Mouse (Mus musculus) stomach, embryonic 16.5 days (tissue): ENCODE data around the gene Ift43. TPM values are rescaled to one million over a fixed set of nuclear protein-coding genes. Genes with fewer than 3 reads are reported as not detected.

Source experiments
- ATAC-seq: fragments of 200-750 bp; cut with Nextera tagmentation; 2 replicates; pipeline ENCODE4 v1.8.0; 2017; ENCODE audit warnings: moderate number of reproducible peaks, moderate TSS enrichment; ENCODE audit not compliant: insufficient read depth, low FRiP score
- H3K27ac ChIP-seq: fragments of 300-500 bp; sonication (generic); 2 replicates; pipeline ENCODE4 v1.5.1; 2014; ENCODE audit warnings: low read length
- H3K27me3 ChIP-seq: fragments of 300-500 bp; sonication (generic); 2 replicates; pipeline ENCODE4 v1.6.1; 2014; ENCODE audit warnings: low read length, control low read depth, mixed read lengths; ENCODE audit not compliant: control insufficient read depth, insufficient read depth
- H3K36me3 ChIP-seq: fragments of 300-500 bp; sonication (generic); 2 replicates; pipeline ENCODE4 v1.6.1; 2014; ENCODE audit warnings: low read length; ENCODE audit not compliant: control insufficient read depth, insufficient read depth
- H3K4me1 ChIP-seq: fragments of 300-500 bp; sonication (generic); 2 replicates; pipeline ENCODE4 v1.6.1; 2014; ENCODE audit warnings: low read length, control low read depth, mixed read lengths; ENCODE audit not compliant: control insufficient read depth, insufficient read depth
- H3K4me2 ChIP-seq: fragments of 300-500 bp; sonication (generic); 2 replicates; pipeline ENCODE4 v1.6.1; 2014; ENCODE audit warnings: low read depth, low read length, mixed read lengths
- H3K4me3 ChIP-seq: fragments of 300-500 bp; sonication (generic); replicated peaks from 2 replicates; pipeline ENCODE4 v1.5.1; 2014; ENCODE audit warnings: mild to moderate bottlenecking, low read length
- H3K9ac ChIP-seq: fragments of 300-500 bp; sonication (generic); 2 replicates; pipeline ENCODE4 v1.6.1; 2014; ENCODE audit warnings: low read length
- H3K9me3 ChIP-seq: fragments of 300-500 bp; sonication (generic); replicated peaks from 2 replicates; pipeline ENCODE4 v1.6.1; 2016; ENCODE audit warnings: low read length, control low read depth; ENCODE audit not compliant: control insufficient read depth
- WGBS: fragments of 180-500 bp; shearing (Covaris S2); extraction: QIAGEN DNeasy Blood & Tissue Kit; methylation state at CpG from one replicate; pipeline ENCODE4 v1.1.7; 2014; 5-methylcytosine and 5-hydroxymethylcytosine counted together
- polyA plus RNA-seq: library from polyadenylated mRNA; unstranded; fragments of >200 nt; fragmentation: Nextera tagmentation; extraction: Ambion mirVana; gene quantifications from 2 replicates; pipeline ENCODE4 v1.2.1, GENCODE M21; 2015

Gene Ift43
- polyA plus RNA-seq, 1 experiment from 2014 or later: 54.1 TPM

- Histone ChIP-seq H3K27me3 (no peaks in the 10 kb centered on the region), H3K4me1 (no peaks in the 10 kb centered on the region), H3K4me3 (no peak overlapping the region), H3K36me3 (no peaks in the 10 kb centered on the region), H3K27ac (no peak overlapping the region), H3K9ac (no peak overlapping the region), H3K4me2 (no peak overlapping the region), H3K9me3 (no peaks in the 10 kb centered on the region)
- ATAC-seq: no peak
- 76% methylated on average over 4 of the region's 4 CpGs for WGBS
Observed at GRCm38 (mm10) chr12:86090764-86091163, 8.4 kb downstream of the Ift43 start.

GRCm38 (mm10) chr12:86091601-86092132, 9.3 kb downstream of the Ift43 start:
- WGBS: 69% methylated on average over 18 of the region's 18 CpGs
- Histone ChIP-seq H3K4me1 (no peaks in the 10 kb centered on the region), H3K27ac (no peak overlapping the region), H3K27me3 (no peaks in the 10 kb centered on the region), H3K9me3 (no peaks in the 10 kb centered on the region), H3K4me3 (no peak overlapping the region), H3K36me3 (no peaks in the 10 kb centered on the region), H3K9ac (no peak overlapping the region), H3K4me2 (no peak overlapping the region)
- ATAC-seq: no peak

- Histone ChIP-seq H3K4me2 (no peak overlapping the region), H3K27ac (no peak overlapping the region), H3K9me3 (no peaks in the 10 kb centered on the region), H3K9ac (no peak overlapping the region), H3K36me3 (no peaks in the 10 kb centered on the region), H3K27me3 (no peaks in the 10 kb centered on the region), H3K4me1 (no peaks in the 10 kb centered on the region), H3K4me3 (no peak overlapping the region)
- no peak; the same call in 1 of the 2 replicates for ATAC-seq
- 74% methylated on average over 4 of the region's 4 CpGs for WGBS
Observed at GRCm38 (mm10) chr12:86094075-86094474, 11.7 kb downstream of the Ift43 start.

GRCm38 (mm10) chr12:86095806-86096205, 13.5 kb downstream of the Ift43 start:
- ATAC-seq: no peak

GRCm38 (mm10) chr12:86097781-86098180, 15.4 kb downstream of the Ift43 start:
- WGBS: 87% methylated on average over 11 of the region's 11 CpGs
- no peak for ATAC-seq
- Histone ChIP-seq H3K36me3 (no peaks in the 10 kb centered on the region), H3K4me3 (no peak overlapping the region), H3K27me3 (no peaks in the 10 kb centered on the region), H3K4me2 (no peak overlapping the region), H3K27ac (no peak overlapping the region), H3K9ac (no peak overlapping the region), H3K4me1 (no peaks in the 10 kb centered on the region), H3K9me3 (no peaks in the 10 kb centered on the region)

More at GRCm38 (mm10) chr12:86095806-86096205, 13.5 kb downstream of the Ift43 start:
- H3K36me3 ChIP-seq: no peaks in the 10 kb centered on the region
- no peak overlapping the region for H3K9ac ChIP-seq
- no peaks in the 10 kb centered on the region for H3K27me3 ChIP-seq
- no peak overlapping the region for H3K27ac ChIP-seq
- H3K4me1 ChIP-seq: no peaks in the 10 kb centered on the region
- no peaks in the 10 kb centered on the region for H3K9me3 ChIP-seq
- no peak overlapping the region for H3K4me3 ChIP-seq
- H3K4me2 ChIP-seq: no peak overlapping the region
- WGBS: 86% methylated on average over 4 of the region's 4 CpGs

- Histone ChIP-seq H3K27me3 (no peaks in the 10 kb centered on the region), H3K36me3 (no peaks in the 10 kb centered on the region), H3K4me3 (no peak overlapping the region), H3K9me3 (no peaks in the 10 kb centered on the region), H3K4me1 (no peaks in the 10 kb centered on the region), H3K4me2 (no peak overlapping the region), H3K27ac (no peak overlapping the region), H3K9ac (no peak overlapping the region)
- ATAC-seq: no peak
- WGBS: 75% methylated on average over 3 of the region's 3 CpGs
Observed at GRCm38 (mm10) chr12:86100711-86101110, 18.4 kb downstream of the Ift43 start.

GRCm38 (mm10) chr12:86102686-86103085, 20.3 kb downstream of the Ift43 start:
- H3K4me1 ChIP-seq: no peaks in the 10 kb centered on the region
- H3K36me3 ChIP-seq: no peaks in the 10 kb centered on the region
- H3K4me3 ChIP-seq: no peak overlapping the region
- no peak overlapping the region for H3K4me2 ChIP-seq
- WGBS: 76% methylated on average over 8 of the region's 8 CpGs
- H3K27ac ChIP-seq: no peak overlapping the region
- H3K9ac ChIP-seq: no peak overlapping the region
- H3K9me3 ChIP-seq: no peaks in the 10 kb centered on the region
- H3K27me3 ChIP-seq: no peaks in the 10 kb centered on the region
- ATAC-seq: no peak

GRCm38 (mm10) chr12:86103391-86103790, 21.1 kb downstream of the Ift43 start:
- no peaks in the 10 kb centered on the region for H3K36me3 ChIP-seq
- 0 out of 2 replicates have a peak overlapping the region, but pooled peaks have one; percentile 7 for H3K27ac ChIP-seq
- no peaks in the 10 kb centered on the region for H3K9me3 ChIP-seq
- H3K27me3 ChIP-seq: no peaks in the 10 kb centered on the region
- ATAC-seq: no peak
- H3K9ac ChIP-seq: no peak overlapping the region
- H3K4me3 ChIP-seq: no peak overlapping the region
- H3K4me2 ChIP-seq: no peak overlapping the region
- 60% methylated on average over 11 of the region's 11 CpGs for WGBS
- no peaks in the 10 kb centered on the region for H3K4me1 ChIP-seq

GRCm38 (mm10) chr12:86103852-86104251, 21.5 kb downstream of the Ift43 start:
- Histone ChIP-seq H3K27me3 (no peaks in the 10 kb centered on the region), H3K4me3 (no peak overlapping the region), H3K4me2 (no peak overlapping the region), H3K36me3 (no peaks in the 10 kb centered on the region), H3K4me1 (no peaks in the 10 kb centered on the region), H3K9me3 (no peaks in the 10 kb centered on the region), H3K9ac (no peak overlapping the region), H3K27ac (0 out of 2 replicates have a peak overlapping the region, but pooled peaks have one; percentile 7)
- WGBS: 33% methylated on average over 8 of the region's 8 CpGs
- peak; percentile 20; the same call in 1 of the 2 replicates for ATAC-seq
